Mouse (Mus musculus): ENCODE results near the gene Pkm. TPM values are rescaled to one million over a fixed set of nuclear protein-coding genes. Genes with fewer than 3 reads are reported as not detected.

Gene Pkm
- polyA plus RNA-seq (2012; rRNA removed): 928 and 1,039 TPM in 2 replicates

DNA sequence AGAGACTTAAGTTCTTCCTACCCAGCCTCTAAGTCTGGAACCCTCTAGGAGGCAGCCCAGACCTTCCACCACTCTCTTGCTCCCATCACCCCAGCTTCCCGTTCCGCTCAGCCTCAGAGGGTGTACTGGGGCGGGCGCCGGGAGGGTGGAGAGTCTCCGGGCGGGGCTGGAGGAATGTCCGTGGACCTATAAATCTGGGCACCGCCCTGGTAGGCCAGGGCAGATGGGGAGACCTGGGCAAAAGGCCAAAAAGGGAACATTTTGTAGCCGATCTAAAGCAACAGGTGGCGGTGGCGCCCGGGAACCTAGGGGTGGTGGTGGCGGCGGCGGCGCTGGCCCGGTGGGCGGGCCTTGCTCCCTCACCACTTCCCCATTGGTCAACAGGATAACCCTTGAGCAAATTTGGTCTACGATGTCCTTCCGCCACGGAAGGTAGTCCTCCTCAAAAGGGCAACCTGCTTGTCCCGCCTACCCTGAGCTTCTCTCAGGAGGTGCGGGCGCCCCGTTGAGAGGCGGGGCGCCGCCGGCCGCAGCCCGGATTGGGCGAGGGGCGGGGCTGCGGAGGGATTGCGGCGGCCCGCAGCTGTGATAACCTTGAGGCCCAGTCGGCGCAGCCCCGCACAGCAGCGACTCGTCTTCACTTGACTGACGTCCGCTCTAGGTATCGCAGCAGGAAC lies at the start of gene Pkm:
Gene Pkm, plus strand, starts transcription at position 411 of the 677 bp plus-strand sequence.

DNA sequence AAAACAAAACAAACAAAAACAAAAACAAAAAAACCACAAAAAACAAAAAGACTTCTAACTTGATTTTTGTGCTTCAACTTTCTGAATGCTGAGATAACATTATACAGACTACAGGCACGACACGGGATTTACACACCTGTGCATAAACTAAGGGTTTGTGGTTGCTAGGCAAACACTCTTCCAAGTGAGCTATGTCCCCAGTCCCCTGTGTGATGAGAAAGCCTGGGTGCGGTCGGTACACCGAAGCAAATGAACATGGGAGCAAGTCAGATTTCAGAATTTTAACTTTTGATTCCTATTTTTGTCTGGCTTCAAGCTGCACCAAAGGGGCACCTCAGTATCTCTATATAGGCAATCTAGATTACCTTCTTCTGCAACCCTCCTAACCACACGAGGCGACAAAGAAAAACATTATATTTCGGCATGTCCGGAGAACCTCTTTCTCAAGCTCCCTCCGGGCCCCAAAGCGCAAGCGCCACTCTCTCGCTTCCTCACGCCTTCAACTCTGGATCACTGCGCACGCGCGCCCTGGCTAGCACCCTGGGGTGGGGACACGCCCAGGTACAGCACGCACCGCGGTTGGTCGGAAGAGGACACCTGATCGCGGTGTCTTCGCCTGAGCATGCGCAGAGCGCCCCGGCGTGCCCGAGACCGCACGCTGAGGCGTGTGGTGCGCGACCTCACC lies 39.4 kb upstream of the Pkm start, which contains the start of gene Parp6:
Gene Parp6, plus strand, starts transcription at position 663 of the 685 bp plus-strand sequence.

DNA sequence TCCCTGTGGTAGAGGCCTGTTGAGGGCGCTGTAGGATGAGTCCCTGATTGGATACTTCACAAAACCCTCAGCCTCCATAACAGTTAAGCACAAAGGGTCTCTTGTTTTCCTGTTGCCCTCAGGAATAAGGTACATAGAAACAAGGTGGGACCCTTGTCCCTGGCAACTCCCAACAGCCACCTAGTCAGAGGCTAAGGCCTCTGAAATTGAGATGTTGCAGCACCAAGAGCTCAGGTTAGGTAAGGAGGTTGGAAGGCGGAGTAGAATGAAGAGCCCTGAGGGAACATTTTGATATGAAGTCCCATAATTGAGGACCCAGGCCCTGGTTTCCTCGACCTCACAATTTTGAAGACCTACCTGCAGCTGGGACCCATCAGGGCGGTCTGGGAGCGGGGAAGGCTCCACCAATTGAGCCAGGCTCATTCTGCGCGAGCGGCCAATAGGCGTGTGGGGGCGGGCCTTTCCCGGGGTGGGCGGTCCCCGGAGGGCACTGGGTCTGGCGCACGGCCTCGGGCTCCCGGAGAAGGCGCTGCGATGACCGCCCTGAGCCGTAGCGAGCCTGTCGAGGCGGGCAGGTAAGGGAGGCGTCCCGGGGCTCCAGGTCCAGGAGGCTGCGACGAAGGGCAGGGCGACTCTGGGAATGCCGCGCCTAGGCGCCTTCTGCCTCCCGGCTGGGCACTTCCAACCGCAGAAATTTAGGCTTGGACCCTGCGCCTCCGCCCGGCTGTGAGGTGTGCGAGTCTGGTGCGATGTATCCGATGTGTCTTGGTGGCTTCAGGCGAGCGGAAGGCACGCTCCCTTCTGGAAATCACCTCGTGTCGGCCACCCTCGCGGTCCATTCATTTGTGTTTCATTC lies 23.7 kb downstream of the Pkm start, which contains the start of gene Gramd2:
Gene Gramd2, plus strand, starts transcription at position 467 of the 856 bp plus-strand sequence.

Other genes with a start within 250 kb of the Pkm start
- gene Arih1, start 169.8 kb upstream of the Pkm start, polyA plus RNA-seq (2012; rRNA removed): 3.2 and 4.1 TPM in 2 replicates
- 32.8 and 42.4 TPM in 2 replicates for gene Hexa, start 116.8 kb upstream of the Pkm start, polyA plus RNA-seq (2012; rRNA removed)
- 0.15 and 0.20 TPM in 2 replicates for gene Tmem202, start 116.5 kb upstream of the Pkm start, polyA plus RNA-seq (2012; rRNA removed)
- gene Celf6, start 78.5 kb upstream of the Pkm start, polyA plus RNA-seq (2012; rRNA removed): 1.2 and 2.2 TPM in 2 replicates
- gene Parp6, start 39.1 kb upstream of the Pkm start, polyA plus RNA-seq (2012; rRNA removed): 3.3 and 6.6 TPM in 2 replicates
- gene Gramd2, start 23.8 kb downstream of the Pkm start, polyA plus RNA-seq (2012; rRNA removed): 2.1 and 2.4 TPM in 2 replicates
- 0.24 and 0.56 TPM in 2 replicates for gene Senp8, start 94.3 kb downstream of the Pkm start, polyA plus RNA-seq (2012; rRNA removed)
- 0.09 and 0.24 TPM in 2 replicates for gene Myo9a, start 94.5 kb downstream of the Pkm start, polyA plus RNA-seq (2012; rRNA removed)